Mouse (Mus musculus): ENCODE measurements around the gene Aatk. TPM values are rescaled to one million over a fixed set of nuclear protein-coding genes. Genes with fewer than 3 reads are reported as not detected.

The Aatk gene
- polyA plus RNA-seq, 1 experiment: not detected

GRCm38 (mm10) chr11:120070286-120070930 lies 23.4 kb upstream of the Aatk start:
- no peaks in the 10 kb centered on the region for H3K79me2 ChIP-seq (ENCODE audit: control insufficient read depth, insufficient read depth)
- H3ac ChIP-seq (ENCODE audit: control insufficient read depth, insufficient read length, low read depth): no peak overlapping the region
- H3K36me3 ChIP-seq (ENCODE audit: control insufficient read depth, insufficient read depth): no peaks in the 10 kb centered on the region
- H3K4me3 ChIP-seq (ENCODE audit: insufficient read depth, poor library complexity, severe bottlenecking): no peak overlapping the region
- H3K27me3 ChIP-seq (ENCODE audit: control insufficient read depth, insufficient read depth, insufficient read length): no peaks in the 10 kb centered on the region
- TF ChIP-seq MAX (IDR thresholded peaks at IDR 0.05) (no peak), USF1 (IDR thresholded peaks at IDR 0.05; ENCODE audit: low read depth) (no peak), MYOD1 (IDR thresholded peaks at IDR 0.05; ENCODE audit: control insufficient read depth, insufficient read length, low read depth) (no peak), CEBPB (IDR thresholded peaks at IDR 0.05; ENCODE audit: low read depth) (no peak), CTCF (IDR thresholded peaks at IDR 0.05; ENCODE audit: control insufficient read depth, insufficient read depth, insufficient read length) (no peak), FOSL1 (IDR thresholded peaks at IDR 0.05; ENCODE audit: insufficient read depth, low read length, poor library complexity, severe bottlenecking) (no peak), MYOG (IDR thresholded peaks at IDR 0.05; ENCODE audit: control insufficient read depth, extremely low read depth, insufficient read length) (no peak)
- H3K79me3 ChIP-seq (ENCODE audit: low read depth): no peaks in the 10 kb centered on the region

GRCm38 (mm10) chr11:120069261-120069660 lies 22.3 kb upstream of the Aatk start:
- Histone ChIP-seq H3ac (ENCODE audit: control insufficient read depth, insufficient read length, low read depth) (no peak overlapping the region), H3K79me2 (ENCODE audit: control insufficient read depth, insufficient read depth) (no peaks in the 10 kb centered on the region), H3K4me3 (ENCODE audit: insufficient read depth, poor library complexity, severe bottlenecking) (no peak overlapping the region), H3K36me3 (ENCODE audit: control insufficient read depth, insufficient read depth) (no peaks in the 10 kb centered on the region), H3K79me3 (ENCODE audit: low read depth) (no peaks in the 10 kb centered on the region), H3K27me3 (ENCODE audit: control insufficient read depth, insufficient read depth, insufficient read length) (no peaks in the 10 kb centered on the region)
- TF ChIP-seq CEBPB (IDR thresholded peaks at IDR 0.05; ENCODE audit: low read depth) (no peak), MYOG (IDR thresholded peaks at IDR 0.05; ENCODE audit: control insufficient read depth, extremely low read depth, insufficient read length) (no peak)

- no peaks in the 10 kb centered on the region for H3K79me2 ChIP-seq (ENCODE audit: control insufficient read depth, insufficient read depth)
- no peak for TF ChIP-seq CTCF (IDR thresholded peaks at IDR 0.05; ENCODE audit: control insufficient read depth, insufficient read depth, insufficient read length)
- TF ChIP-seq USF1 (IDR thresholded peaks at IDR 0.05; ENCODE audit: low read depth): no peak
- no peak for TF ChIP-seq MYOG (IDR thresholded peaks at IDR 0.05; ENCODE audit: control insufficient read depth, extremely low read depth, insufficient read length)
- TF ChIP-seq FOSL1 (IDR thresholded peaks at IDR 0.05; ENCODE audit: insufficient read depth, low read length, poor library complexity, severe bottlenecking): no peak
- no peak for TF ChIP-seq MYOD1 (IDR thresholded peaks at IDR 0.05; ENCODE audit: control insufficient read depth, insufficient read length, low read depth)
- no peak for TF ChIP-seq MAX (IDR thresholded peaks at IDR 0.05)
- no peak for TF ChIP-seq CEBPB (IDR thresholded peaks at IDR 0.05; ENCODE audit: low read depth)
- H3ac ChIP-seq (ENCODE audit: control insufficient read depth, insufficient read length, low read depth): no peak overlapping the region
- no peaks in the 10 kb centered on the region for H3K27me3 ChIP-seq (ENCODE audit: control insufficient read depth, insufficient read depth, insufficient read length)
- no peaks in the 10 kb centered on the region for H3K79me3 ChIP-seq (ENCODE audit: low read depth)
- H3K36me3 ChIP-seq (ENCODE audit: control insufficient read depth, insufficient read depth): no peaks in the 10 kb centered on the region
- H3K4me3 ChIP-seq (ENCODE audit: insufficient read depth, poor library complexity, severe bottlenecking): no peak overlapping the region
Measured at GRCm38 (mm10) chr11:120067834-120068233, 20.9 kb upstream of the Aatk start.

- Histone ChIP-seq H3ac (ENCODE audit: control insufficient read depth, insufficient read length, low read depth) (no peak overlapping the region), H3K79me2 (ENCODE audit: control insufficient read depth, insufficient read depth) (no peaks in the 10 kb centered on the region), H3K27me3 (ENCODE audit: control insufficient read depth, insufficient read depth, insufficient read length) (peaks cover 13% of the 10 kb centered on the region), H3K4me3 (ENCODE audit: insufficient read depth, poor library complexity, severe bottlenecking) (no peak overlapping the region), H3K79me3 (ENCODE audit: low read depth) (no peaks in the 10 kb centered on the region), H3K36me3 (ENCODE audit: control insufficient read depth, insufficient read depth) (no peaks in the 10 kb centered on the region)
- TF ChIP-seq CTCF (IDR thresholded peaks at IDR 0.05; ENCODE audit: control insufficient read depth, insufficient read depth, insufficient read length): peak; percentile 72
- no peak for TF ChIP-seq MYOG (IDR thresholded peaks at IDR 0.05; ENCODE audit: control insufficient read depth, extremely low read depth, insufficient read length)
- TF ChIP-seq CEBPB (IDR thresholded peaks at IDR 0.05; ENCODE audit: low read depth): no peak
Measured at GRCm38 (mm10) chr11:120065291-120065690, 18.3 kb upstream of the Aatk start.

- Histone ChIP-seq H3K4me3 (ENCODE audit: insufficient read depth, poor library complexity, severe bottlenecking) (no peak overlapping the region), H3ac (ENCODE audit: control insufficient read depth, insufficient read length, low read depth) (no peak overlapping the region), H3K79me3 (ENCODE audit: low read depth) (no peaks in the 10 kb centered on the region), H3K79me2 (ENCODE audit: control insufficient read depth, insufficient read depth) (no peaks in the 10 kb centered on the region), H3K27me3 (ENCODE audit: control insufficient read depth, insufficient read depth, insufficient read length) (peaks cover 17% of the 10 kb centered on the region), H3K36me3 (ENCODE audit: control insufficient read depth, insufficient read depth) (no peaks in the 10 kb centered on the region)
- no peak for TF ChIP-seq MAX (IDR thresholded peaks at IDR 0.05)
- TF ChIP-seq MYOG (IDR thresholded peaks at IDR 0.05; ENCODE audit: control insufficient read depth, extremely low read depth, insufficient read length): no peak
- TF ChIP-seq USF1 (IDR thresholded peaks at IDR 0.05; ENCODE audit: low read depth): no peak
- TF ChIP-seq FOSL1 (IDR thresholded peaks at IDR 0.05; ENCODE audit: insufficient read depth, low read length, poor library complexity, severe bottlenecking): no peak
- TF ChIP-seq CTCF (IDR thresholded peaks at IDR 0.05; ENCODE audit: control insufficient read depth, insufficient read depth, insufficient read length): no peak
- TF ChIP-seq CEBPB (IDR thresholded peaks at IDR 0.05; ENCODE audit: low read depth): no peak
- no peak for TF ChIP-seq MYOD1 (IDR thresholded peaks at IDR 0.05; ENCODE audit: control insufficient read depth, insufficient read length, low read depth)
Measured at GRCm38 (mm10) chr11:120064668-120065040, 17.7 kb upstream of the Aatk start.

- H3ac ChIP-seq (ENCODE audit: control insufficient read depth, insufficient read length, low read depth): no peak overlapping the region
- H3K36me3 ChIP-seq (ENCODE audit: control insufficient read depth, insufficient read depth): no peaks in the 10 kb centered on the region
- no peak overlapping the region for H3K4me3 ChIP-seq (ENCODE audit: insufficient read depth, poor library complexity, severe bottlenecking)
- H3K79me2 ChIP-seq (ENCODE audit: control insufficient read depth, insufficient read depth): no peaks in the 10 kb centered on the region
- no peak for TF ChIP-seq MYOD1 (IDR thresholded peaks at IDR 0.05; ENCODE audit: control insufficient read depth, insufficient read length, low read depth)
- no peak for TF ChIP-seq CEBPB (IDR thresholded peaks at IDR 0.05; ENCODE audit: low read depth)
- no peak for TF ChIP-seq MYOG (IDR thresholded peaks at IDR 0.05; ENCODE audit: control insufficient read depth, extremely low read depth, insufficient read length)
- no peak for TF ChIP-seq CTCF (IDR thresholded peaks at IDR 0.05; ENCODE audit: control insufficient read depth, insufficient read depth, insufficient read length)
- TF ChIP-seq MAX (IDR thresholded peaks at IDR 0.05): no peak
- no peak for TF ChIP-seq FOSL1 (IDR thresholded peaks at IDR 0.05; ENCODE audit: insufficient read depth, low read length, poor library complexity, severe bottlenecking)
- no peak for TF ChIP-seq USF1 (IDR thresholded peaks at IDR 0.05; ENCODE audit: low read depth)
- H3K79me3 ChIP-seq (ENCODE audit: low read depth): no peaks in the 10 kb centered on the region
- H3K27me3 ChIP-seq (ENCODE audit: control insufficient read depth, insufficient read depth, insufficient read length): peaks cover 22% of the 10 kb centered on the region
Measured at GRCm38 (mm10) chr11:120064006-120064667, 17.2 kb upstream of the Aatk start.
